Mouse (Mus musculus): Measurements from ENCODE around the gene Cnnm4.

- TF ChIP-seq CTCF (IDR thresholded peaks at IDR 0.05; ENCODE audit: low read depth, low read length) (no peak), POLR2AphosphoS5 (IDR thresholded peaks at IDR 0.05; ENCODE audit: insufficient replicate concordance, low read depth, low read length) (no peak), GATA1 (IDR thresholded peaks at IDR 0.05; ENCODE audit: borderline replicate concordance, low read length) (no peak)
Measured at GRCm38 (mm10) chr1:36433616-36434015, 37.8 kb upstream of the Cnnm4 start.

Data from G1E (cell line).